Mouse (Mus musculus): ENCODE data around the gene Snx1. TPM values are rescaled to one million over a fixed set of nuclear protein-coding genes. Genes with fewer than 3 reads are reported as not detected.

The Snx1 gene
- total RNA-seq (2021), result 10 to 100 TPM; 27.6 to 30.4 TPM

DNA sequence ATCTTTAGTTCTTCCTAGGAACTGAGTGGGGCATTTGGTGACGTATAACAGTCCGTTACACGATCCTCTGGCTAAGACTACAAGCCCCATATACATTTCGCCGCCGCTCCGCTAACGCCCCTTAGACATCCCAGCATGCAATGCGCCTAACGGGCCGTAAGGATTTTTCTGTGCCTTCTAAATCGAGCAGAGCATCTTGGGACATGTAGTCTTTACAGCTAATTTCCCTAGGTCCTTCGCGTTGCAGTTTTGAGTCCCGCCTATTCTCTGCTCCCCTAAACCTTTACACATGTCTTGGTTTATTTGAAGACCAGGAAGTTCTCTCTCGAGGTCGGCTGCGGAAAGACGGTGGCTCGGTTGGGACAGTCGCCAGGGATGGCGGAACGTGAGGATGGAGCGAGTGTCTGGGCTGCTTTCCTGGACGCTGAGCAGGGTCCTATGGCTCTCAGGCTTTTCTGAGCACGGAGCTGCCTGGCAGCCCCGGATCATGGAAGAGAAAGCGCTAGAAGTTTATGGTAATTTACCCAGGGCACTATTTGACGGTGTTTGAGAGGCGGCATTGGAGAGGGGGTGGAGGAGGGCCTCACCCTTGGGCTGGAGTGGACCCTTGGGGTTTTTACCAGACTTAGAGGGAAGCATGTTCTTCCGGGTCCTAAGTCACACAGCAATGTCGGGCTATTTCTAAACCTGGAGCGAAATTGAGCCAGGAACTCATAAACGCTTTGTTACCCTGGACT, at the start of gene Snx1, which contains the start of gene Ciao2a:
TSS of gene Snx1 (minus strand) at position 132 of the 737 bp plus-strand sequence.
TSS of gene Ciao2a (plus strand) at position 156 of the 737 bp plus-strand sequence.
- DNase-seq (ENCODE audit: low spot score), result peak; percentile 89
- intact Hi-C loops (cut with DNase I), result no loop called here

GRCm38 (mm10) chr9:66174985-66175384, 48.6 kb upstream of the Snx1 start:
- intact Hi-C loops (cut with DNase I), result no loop called here
- DNase-seq (ENCODE audit: low spot score), result no peak

- DNase-seq (ENCODE audit: low spot score), result no peak
These were observed 47.0 kb upstream of the Snx1 start for GRCm38 (mm10) chr9:66173316-66173855.

DNA sequence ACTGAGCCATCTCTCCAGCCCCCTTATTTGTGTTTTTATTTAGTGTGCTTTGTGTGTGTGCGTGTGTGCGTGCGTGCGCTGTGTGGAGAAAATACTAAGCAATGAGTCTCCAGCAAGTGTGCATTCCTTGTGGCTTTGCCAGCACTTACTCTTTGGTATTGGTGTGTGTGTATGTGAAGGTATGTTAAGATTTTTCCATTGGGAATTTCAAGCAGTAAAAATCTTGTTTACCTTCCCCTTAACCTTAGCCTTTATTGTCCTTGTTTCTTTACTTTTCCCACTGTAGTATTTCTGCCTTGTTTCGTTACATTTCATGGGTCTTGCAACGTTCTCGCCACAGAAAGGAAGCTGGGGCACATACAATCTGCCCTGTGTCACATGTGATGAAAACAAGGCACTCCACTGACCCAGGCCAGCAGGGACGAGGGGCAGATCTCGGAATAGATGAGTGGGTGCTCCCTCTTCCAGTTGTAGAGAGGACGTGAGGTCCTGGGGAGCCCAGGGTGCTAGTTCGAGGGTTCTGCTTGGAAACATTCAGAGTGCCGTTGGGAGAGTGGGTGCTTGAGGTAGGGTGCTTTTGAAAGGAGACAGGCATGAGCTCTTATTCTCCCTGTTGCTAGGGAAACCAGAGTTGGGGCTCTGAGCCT, 45.0 kb upstream of the Snx1 start:
- intact Hi-C loops (cut with DNase I), result no loop called here
- DNase-seq (ENCODE audit: low spot score), result no peak

More at GRCm38 (mm10) chr9:66173316-66173855, 47.0 kb upstream of the Snx1 start:
- intact Hi-C loops (cut with DNase I), result no loop called here

DNA sequence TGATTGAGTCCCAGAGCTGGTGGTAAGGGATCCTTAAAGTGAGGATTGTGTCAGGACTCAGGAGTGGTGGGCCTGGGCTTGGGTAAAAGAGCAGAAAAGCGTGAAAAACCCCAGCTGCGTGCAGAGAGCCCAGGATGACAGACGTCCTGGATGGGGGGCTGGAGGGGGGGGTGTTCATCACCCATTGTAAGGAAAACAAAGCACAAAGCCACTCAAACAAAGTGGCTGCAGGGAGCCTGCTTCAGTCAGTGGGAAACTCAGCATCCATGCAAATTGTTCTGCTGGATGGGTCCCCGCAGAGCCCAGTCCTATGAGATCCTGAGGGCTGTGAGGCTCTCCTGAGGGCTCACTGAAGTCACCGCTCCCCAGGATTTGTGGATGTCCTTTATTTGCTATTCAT, 44.1 kb upstream of the Snx1 start:
- intact Hi-C loops (cut with DNase I), result no loop called here
- no peak for DNase-seq (ENCODE audit: low spot score)

- intact Hi-C loops (cut with DNase I), result no loop called here
- no peak for DNase-seq (ENCODE audit: low spot score)
These were observed 41.8 kb upstream of the Snx1 start for GRCm38 (mm10) chr9:66168233-66168632.

- DNase-seq (ENCODE audit: low spot score), result no peak
- intact Hi-C loops (cut with DNase I), result no loop called here
These were observed 40.8 kb upstream of the Snx1 start for GRCm38 (mm10) chr9:66167222-66167621.

DNA sequence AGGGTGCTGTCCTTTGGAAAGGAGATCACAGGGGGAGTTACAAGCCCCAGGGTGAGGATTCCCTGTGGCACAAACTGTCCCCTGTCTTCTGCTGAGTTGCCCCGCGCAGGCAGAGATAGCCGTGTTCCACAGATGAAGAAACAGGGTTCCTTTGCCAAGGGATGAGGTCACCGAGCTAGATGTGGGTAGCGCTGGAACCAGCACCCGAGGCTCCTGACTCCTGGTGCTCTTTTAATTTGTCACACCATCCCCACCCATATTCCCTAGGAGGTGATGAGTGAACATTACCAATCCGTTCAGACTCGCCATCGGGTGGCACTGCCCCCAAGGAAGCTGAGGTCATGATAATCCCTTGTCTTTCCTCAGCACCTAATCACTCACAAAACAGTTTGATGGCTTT, 36.6 kb upstream of the Snx1 start:
- intact Hi-C loops (cut with DNase I), result no loop called here
- no peak for DNase-seq (ENCODE audit: low spot score)

DNA sequence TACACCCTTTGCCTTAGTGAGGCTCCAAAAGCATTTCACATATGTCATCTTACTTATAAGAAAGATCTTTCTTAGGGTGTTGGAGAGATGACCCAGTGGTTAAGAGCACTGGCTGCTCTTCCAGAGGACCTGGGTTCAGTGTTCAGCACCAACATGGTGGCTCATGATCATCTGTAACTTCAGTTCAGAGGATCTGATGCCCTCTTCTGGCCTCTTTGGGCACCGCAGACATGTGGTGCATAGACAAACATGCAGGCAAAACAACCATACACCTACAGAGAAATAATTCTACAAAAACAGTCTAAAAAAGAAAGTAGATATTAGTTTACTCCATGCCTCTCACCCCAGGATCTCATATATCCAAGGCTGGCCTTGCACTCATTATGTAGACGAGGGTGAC, 33.8 kb upstream of the Snx1 start:
- intact Hi-C loops (cut with DNase I), result no loop called here
- no peak for DNase-seq (ENCODE audit: low spot score)

DNA sequence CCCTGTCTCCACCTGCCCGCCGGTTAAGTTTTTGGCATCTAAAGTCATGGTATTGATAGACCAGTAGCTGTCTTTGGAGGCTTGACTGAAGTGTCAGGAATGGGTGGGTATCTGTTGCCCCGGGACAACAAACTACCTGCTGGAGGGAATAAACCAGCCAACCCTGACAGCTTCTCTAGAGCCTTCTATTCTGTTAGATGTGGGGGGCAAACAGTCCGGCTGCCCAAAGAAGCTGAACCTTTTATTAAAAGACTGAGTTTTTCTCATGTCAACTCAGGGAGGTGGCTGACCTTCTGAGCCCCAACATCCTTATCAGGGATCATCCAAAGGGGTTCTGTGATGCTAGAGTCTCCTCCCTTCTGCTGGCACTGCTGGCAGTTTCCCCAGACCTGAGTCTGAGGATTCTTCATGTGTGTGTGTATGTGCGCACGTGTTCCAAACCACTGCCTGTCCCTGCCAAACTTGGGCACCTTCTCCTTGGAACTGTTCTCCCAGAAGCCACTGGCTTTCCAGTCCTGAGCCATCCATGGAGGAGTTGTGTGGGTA, 32.6 kb upstream of the Snx1 start:
- intact Hi-C loops (cut with DNase I), result loop anchor here (1.0 to 5.0 kb wide), 3 partner anchors 83 to 124 kb away; no protein-coding TSS in a partner anchor
- no peak for DNase-seq (ENCODE audit: low spot score)

DNA sequence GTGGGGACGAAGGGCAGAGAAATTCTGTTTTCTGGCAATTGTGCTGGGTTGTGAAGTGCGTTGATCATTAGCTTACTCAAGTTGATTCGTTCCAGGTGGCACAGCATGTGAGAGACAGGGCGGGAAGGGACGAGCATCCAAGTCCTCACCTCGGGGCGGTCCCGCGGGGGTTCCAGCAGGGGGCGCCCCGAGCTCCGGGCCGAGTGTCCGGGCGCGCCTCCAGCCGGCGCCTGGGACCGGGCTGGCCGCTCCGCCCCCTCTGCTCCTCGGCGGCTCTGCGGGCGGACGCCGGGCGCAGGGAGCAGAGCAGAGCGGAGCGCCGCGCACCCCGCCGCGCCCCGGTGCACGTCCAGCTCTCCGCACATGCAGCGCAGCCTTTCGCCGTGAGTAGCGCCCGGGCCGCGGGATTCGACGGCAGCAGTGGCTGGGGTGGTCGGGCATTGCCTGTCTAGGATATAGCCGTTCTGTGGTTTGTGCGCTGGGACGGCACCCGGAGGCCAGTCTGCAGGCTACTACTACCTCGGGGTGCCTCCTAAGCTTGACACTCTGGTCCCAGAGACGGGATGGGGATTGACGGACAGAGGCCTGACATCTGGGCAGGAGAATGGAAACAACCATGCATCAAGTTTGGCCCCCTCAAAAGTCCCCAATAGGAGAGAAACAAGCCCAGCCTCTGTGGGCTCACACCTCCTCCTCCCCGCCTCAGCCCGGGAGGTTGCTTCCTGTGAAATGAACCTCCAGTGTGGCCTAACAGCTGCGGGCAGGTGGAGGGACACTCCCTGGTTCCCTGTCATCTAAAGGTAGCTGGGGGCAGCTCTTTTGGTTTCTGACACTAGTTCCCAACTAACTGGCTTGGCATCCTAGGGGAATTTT, 31.8 kb upstream of the Snx1 start, which contains the start of gene Dapk2:
TSS of gene Dapk2 (plus strand) at position 266 of the 873 bp plus-strand sequence.
- peak; percentile 78 for DNase-seq (ENCODE audit: low spot score)
- intact Hi-C loops (cut with DNase I), result loop anchor here (2.0 to 5.0 kb wide), 2 partner anchors 84 to 125 kb away; no protein-coding TSS in a partner anchor

- DNase-seq (ENCODE audit: low spot score), result no peak
- intact Hi-C loops (cut with DNase I), result loop anchor here (5.0 kb wide), 1 partner anchor 87 kb away; no protein-coding TSS in a partner anchor
These were observed 29.1 kb upstream of the Snx1 start for GRCm38 (mm10) chr9:66155534-66155933.

- intact Hi-C loops (cut with DNase I), result no loop called here
- DNase-seq (ENCODE audit: low spot score), result no peak
These were observed 27.6 kb upstream of the Snx1 start for GRCm38 (mm10) chr9:66154013-66154412.

- DNase-seq (ENCODE audit: low spot score), result no peak
- intact Hi-C loops (cut with DNase I), result no loop called here
These were observed 27.2 kb upstream of the Snx1 start for GRCm38 (mm10) chr9:66153594-66153993.

DNA sequence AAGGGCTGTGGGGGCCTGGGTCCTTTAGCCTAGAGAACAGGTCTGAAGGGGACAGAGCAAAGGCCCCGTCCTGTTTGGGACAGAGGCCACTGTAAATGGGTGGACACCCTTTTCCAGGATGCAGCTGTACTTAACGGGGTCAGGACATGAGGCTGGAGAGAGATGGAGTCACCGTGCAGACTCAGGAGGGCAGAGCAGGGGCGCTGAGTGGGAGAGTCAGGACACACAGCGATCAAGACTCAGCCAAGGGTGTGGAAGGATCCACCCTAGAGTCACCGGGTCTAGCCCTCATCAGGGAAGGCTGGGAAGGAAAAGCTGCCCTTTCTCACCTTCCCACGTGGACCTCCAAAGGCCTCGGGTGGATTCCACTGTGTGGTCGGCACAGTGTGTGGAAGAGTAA, 25.6 kb upstream of the Snx1 start:
- DNase-seq (ENCODE audit: low spot score), result no peak
- intact Hi-C loops (cut with DNase I), result no loop called here

DNA sequence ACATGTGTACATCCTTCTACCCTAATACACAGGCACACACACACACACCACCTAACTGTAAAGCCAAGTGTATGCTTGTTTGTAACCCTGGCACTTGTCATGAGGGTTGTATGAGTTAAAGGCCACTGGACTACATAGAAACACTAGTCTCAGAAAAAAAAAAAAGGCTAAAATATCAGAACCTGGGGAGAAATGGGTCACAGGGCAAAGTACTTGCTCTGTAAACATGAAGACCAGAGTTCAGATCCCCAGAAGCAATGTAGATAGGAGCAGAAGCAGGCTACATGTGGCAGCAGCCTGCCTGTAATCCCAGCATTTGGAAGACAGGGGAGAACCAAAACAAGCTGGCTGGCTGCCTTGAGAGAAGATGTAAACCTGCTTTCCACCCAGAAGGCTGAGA, 19.8 kb upstream of the Snx1 start:
- intact Hi-C loops (cut with DNase I), result no loop called here
- no peak for DNase-seq (ENCODE audit: low spot score)

DNA sequence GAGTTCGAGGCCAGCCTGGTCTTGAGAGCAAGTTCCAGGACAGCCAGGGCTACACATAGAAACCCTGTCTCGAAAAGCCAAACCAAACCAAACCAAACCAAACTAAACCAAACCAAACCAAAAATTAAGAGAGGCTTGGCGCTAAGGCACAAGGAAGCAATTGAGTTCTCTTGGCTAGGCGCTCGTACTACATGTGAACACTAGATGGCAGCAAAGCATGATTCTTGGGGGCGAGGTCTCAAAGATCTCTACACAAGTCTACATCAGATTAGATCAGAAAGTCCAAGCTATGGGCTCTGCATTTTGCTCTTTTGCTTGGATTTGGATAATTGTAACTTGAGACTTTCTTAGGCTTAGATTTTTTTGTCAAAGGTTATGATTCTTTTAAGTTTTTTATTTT, 17.9 kb upstream of the Snx1 start:
- no peak for DNase-seq (ENCODE audit: low spot score)
- intact Hi-C loops (cut with DNase I), result loop anchor here (5.0 kb wide), 1 partner anchor 248 kb away; no protein-coding TSS in a partner anchor

GRCm38 (mm10) chr9:66142265-66142664, 15.9 kb upstream of the Snx1 start:
- no peak for DNase-seq (ENCODE audit: low spot score)
- intact Hi-C loops (cut with DNase I), result loop anchor here (5.0 kb wide), 1 partner anchor 250 kb away; no protein-coding TSS in a partner anchor

DNA sequence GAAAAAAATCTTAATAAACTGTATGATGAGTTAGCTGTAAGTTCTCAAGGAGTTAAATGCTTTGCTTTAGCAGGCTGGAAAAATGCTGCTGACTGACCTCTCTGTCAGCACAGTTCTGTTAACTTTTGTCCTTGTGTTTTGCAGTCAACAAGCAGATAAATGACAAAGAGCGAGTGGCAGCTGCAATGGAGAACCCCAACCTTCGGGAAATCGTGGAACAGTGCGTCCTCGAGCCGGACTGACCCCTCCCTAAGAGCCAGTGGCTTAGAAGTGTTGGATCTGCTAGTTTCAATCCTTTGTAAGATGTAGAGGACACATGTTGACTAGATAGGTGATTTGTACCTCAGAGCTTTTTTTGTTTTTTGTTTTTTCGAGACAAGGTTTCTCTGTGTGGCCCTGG, 11.8 kb upstream of the Snx1 start:
- intact Hi-C loops (cut with DNase I), result no loop called here
- DNase-seq (ENCODE audit: low spot score), result no peak

GRCm38 (mm10) chr9:66135967-66136366, 9.6 kb upstream of the Snx1 start:
- no peak for DNase-seq (ENCODE audit: low spot score)
- intact Hi-C loops (cut with DNase I), result no loop called here

Measured in heart, postnatal 25 days (tissue).